Mouse (Mus musculus): ENCODE data around the gene Sobp. TPM values are rescaled to one million over a fixed set of nuclear protein-coding genes. Genes with fewer than 3 reads are reported as not detected.

Gene Sobp
- polyA plus RNA-seq, 1 experiment: 14.7 TPM

GRCm38 (mm10) chr10:43001433-43001832, 172.9 kb downstream of the Sobp start:
- Histone ChIP-seq H3K4me3 (replicated peaks; ENCODE audit: insufficient read depth, low read depth, low read length) (no peak overlapping the region), H3K27ac (ENCODE audit: insufficient read depth, low read length) (no peak overlapping the region), H3K4me1 (ENCODE audit: control insufficient read depth, insufficient read depth, low read length) (no peaks in the 10 kb centered on the region), H3K27me3 (ENCODE audit: control insufficient read depth, insufficient read depth, low read length) (no peaks in the 10 kb centered on the region)
- TF ChIP-seq POLR2A (IDR thresholded peaks at IDR 0.05; ENCODE audit: borderline replicate concordance, insufficient read depth, low read length) (no peak), CTCF (IDR thresholded peaks at IDR 0.05; ENCODE audit: borderline replicate concordance, insufficient read depth, low read depth, low read length) (no peak)
- 85% methylated on average over 3 of the region's 3 CpGs for WGBS
- DNase-seq: no peak

DNA sequence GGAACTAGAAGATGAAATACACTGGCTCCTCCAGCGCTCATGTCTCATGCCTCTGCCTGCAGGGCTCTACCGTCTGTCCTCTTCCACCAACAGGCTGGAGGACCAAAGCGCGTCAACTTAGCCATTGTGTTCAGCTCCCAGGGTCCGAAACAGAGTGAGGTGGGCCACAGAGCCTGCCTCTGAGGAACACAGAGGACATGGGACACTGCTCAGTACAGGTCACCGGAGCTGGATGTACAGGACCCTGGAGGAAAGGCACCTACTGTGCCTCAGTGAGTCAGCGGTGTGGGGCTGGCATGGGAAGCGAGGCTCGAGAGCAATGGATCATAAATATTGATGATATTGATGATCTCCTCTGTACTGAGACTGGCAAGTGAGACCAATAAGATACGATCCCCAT, 175.0 kb downstream of the Sobp start:
- H3K4me3 ChIP-seq (replicated peaks; ENCODE audit: insufficient read depth, low read depth, low read length): no peak overlapping the region
- DNase-seq: no peak
- TF ChIP-seq POLR2A (IDR thresholded peaks at IDR 0.05; ENCODE audit: borderline replicate concordance, insufficient read depth, low read length) (no peak), CTCF (IDR thresholded peaks at IDR 0.05; ENCODE audit: borderline replicate concordance, insufficient read depth, low read depth, low read length) (no peak)
- no peaks in the 10 kb centered on the region for H3K27me3 ChIP-seq (ENCODE audit: control insufficient read depth, insufficient read depth, low read length)
- H3K27ac ChIP-seq (ENCODE audit: insufficient read depth, low read length): no peak overlapping the region
- 88% methylated on average over 10 of the region's 10 CpGs for WGBS
- H3K4me1 ChIP-seq (ENCODE audit: control insufficient read depth, insufficient read depth, low read length): no peaks in the 10 kb centered on the region

- 63% methylated on average over 2 of the region's 2 CpGs for WGBS
- Histone ChIP-seq H3K27me3 (ENCODE audit: control insufficient read depth, insufficient read depth, low read length) (no peaks in the 10 kb centered on the region), H3K27ac (ENCODE audit: insufficient read depth, low read length) (no peak overlapping the region), H3K4me3 (replicated peaks; ENCODE audit: insufficient read depth, low read depth, low read length) (no peak overlapping the region), H3K4me1 (ENCODE audit: control insufficient read depth, insufficient read depth, low read length) (no peaks in the 10 kb centered on the region; the same call in 1 of the 2 replicates)
- no peak for TF ChIP-seq CTCF (IDR thresholded peaks at IDR 0.05; ENCODE audit: borderline replicate concordance, insufficient read depth, low read depth, low read length)
- TF ChIP-seq POLR2A (IDR thresholded peaks at IDR 0.05; ENCODE audit: borderline replicate concordance, insufficient read depth, low read length): no peak
- no peak for DNase-seq
Observed at GRCm38 (mm10) chr10:42997278-42997677, 177.1 kb downstream of the Sobp start.

DNA sequence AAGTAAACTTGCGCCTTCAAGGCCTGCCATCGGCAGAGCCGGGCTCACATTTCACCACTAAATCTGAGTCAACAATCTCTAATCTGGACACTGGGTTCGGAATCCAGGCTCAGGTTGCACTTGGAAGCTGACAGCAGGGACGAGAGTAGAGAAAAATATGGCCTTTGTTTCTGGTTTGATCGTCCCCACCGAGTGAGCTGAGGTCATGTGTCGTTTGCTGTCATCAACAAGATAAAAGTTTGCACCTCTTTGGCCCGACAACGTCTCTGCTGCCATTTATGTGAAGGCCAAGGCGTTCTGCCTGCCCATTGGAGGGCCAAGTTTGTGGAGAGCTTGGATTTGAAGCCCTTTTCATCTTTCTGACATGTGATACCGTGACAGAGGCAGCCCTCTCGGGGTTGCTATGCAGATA, 178.8 kb downstream of the Sobp start:
- Histone ChIP-seq H3K27me3 (ENCODE audit: control insufficient read depth, insufficient read depth, low read length) (no peaks in the 10 kb centered on the region), H3K4me3 (replicated peaks; ENCODE audit: insufficient read depth, low read depth, low read length) (no peak overlapping the region), H3K27ac (ENCODE audit: insufficient read depth, low read length) (no peak overlapping the region), H3K4me1 (ENCODE audit: control insufficient read depth, insufficient read depth, low read length) (no peaks in the 10 kb centered on the region; the same call in 1 of the 2 replicates)
- TF ChIP-seq CTCF (IDR thresholded peaks at IDR 0.05; ENCODE audit: borderline replicate concordance, insufficient read depth, low read depth, low read length) (no peak), POLR2A (IDR thresholded peaks at IDR 0.05; ENCODE audit: borderline replicate concordance, insufficient read depth, low read length) (no peak)
- whole genome bisulfite sequencing: 82% methylated on average over 13 of the region's 13 CpGs
- no peak for DNase-seq

DNA sequence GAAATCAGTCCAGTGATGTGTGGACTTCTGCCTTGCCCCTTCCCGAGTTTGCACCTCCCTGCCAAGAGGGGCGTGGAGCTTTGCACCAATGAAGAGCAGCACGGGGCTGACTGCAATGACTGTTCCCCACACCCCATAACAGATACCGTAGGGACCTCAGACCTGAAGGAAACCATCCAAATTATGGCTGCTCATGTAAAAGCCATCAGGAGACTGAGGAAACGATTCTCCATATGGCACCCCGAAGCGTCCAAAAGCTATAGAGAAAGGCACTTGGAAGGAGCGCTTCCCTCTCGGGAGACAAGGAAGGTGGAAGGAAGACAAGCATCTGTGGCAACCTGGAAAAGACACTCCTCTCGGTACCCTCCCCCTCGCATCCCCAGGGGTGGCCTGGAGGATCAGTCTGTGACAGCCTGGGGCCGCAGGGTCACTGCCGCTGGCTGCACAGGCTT, 180.0 kb downstream of the Sobp start:
- TF ChIP-seq CTCF (IDR thresholded peaks at IDR 0.05; ENCODE audit: borderline replicate concordance, insufficient read depth, low read depth, low read length): no peak
- Histone ChIP-seq H3K27ac (ENCODE audit: insufficient read depth, low read length) (no peak overlapping the region), H3K4me1 (ENCODE audit: control insufficient read depth, insufficient read depth, low read length) (no peaks in the 10 kb centered on the region; the same call in 1 of the 2 replicates), H3K4me3 (replicated peaks; ENCODE audit: insufficient read depth, low read depth, low read length) (peak overlapping the region; percentile 33), H3K27me3 (ENCODE audit: control insufficient read depth, insufficient read depth, low read length) (no peaks in the 10 kb centered on the region)
- DNase-seq: peak; percentile 39 to 44
- WGBS: 6% methylated on average over 13 of the region's 13 CpGs

DNA sequence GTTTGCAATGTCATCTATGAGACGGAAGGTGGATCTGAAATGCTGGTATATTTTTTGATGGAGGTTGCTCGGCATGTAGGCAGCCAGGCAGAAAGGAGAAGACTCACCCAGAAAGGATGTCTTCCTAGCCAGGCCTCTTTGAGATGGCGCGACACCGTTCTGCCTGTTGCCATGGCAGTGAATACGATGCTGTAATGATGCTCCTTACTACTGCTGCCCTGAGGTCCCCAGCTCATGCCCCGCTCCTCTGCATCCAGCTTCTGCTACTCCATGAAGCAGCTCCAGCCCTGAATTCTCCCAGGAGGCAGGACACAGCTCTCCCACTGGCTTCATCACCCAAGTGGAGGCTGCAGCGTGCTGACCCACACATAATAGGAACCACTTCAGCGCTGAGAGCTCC, 183.3 kb downstream of the Sobp start:
- H3K4me1 ChIP-seq (ENCODE audit: control insufficient read depth, insufficient read depth, low read length): no peaks in the 10 kb centered on the region; the same call in 1 of the 2 replicates
- no peak for DNase-seq
- 66% methylated on average over 9 of the region's 9 CpGs for WGBS
- no peaks in the 10 kb centered on the region for H3K27me3 ChIP-seq (ENCODE audit: control insufficient read depth, insufficient read depth, low read length)
- no peak overlapping the region for H3K27ac ChIP-seq (ENCODE audit: insufficient read depth, low read length)
- TF ChIP-seq CTCF (IDR thresholded peaks at IDR 0.05; ENCODE audit: borderline replicate concordance, insufficient read depth, low read depth, low read length): no peak
- no peak for TF ChIP-seq POLR2A (IDR thresholded peaks at IDR 0.05; ENCODE audit: borderline replicate concordance, insufficient read depth, low read length)
- H3K4me3 ChIP-seq (replicated peaks; ENCODE audit: insufficient read depth, low read depth, low read length): no peak overlapping the region

DNA sequence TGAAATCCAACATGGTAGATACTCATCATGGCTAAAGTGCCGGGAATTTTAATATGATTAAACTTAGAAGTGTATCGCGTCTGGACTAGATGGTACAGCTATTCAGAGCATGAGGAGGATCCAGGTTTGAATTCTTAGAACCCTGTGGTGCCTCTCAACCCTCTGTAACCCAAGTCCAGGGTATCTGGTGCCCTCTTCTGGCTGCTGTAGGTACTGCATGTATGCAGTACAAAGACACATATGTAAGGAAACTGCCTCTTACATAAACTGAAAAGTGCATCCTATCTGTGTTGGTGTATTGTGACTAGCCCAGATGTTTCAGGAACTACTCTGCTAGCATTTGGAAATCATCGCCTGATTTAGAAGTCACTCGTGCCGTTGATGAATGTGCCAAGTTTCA, 184.4 kb downstream of the Sobp start:
- 32% methylated on average over 6 of the region's 6 CpGs for WGBS
- Histone ChIP-seq H3K4me1 (ENCODE audit: control insufficient read depth, insufficient read depth, low read length) (no peaks in the 10 kb centered on the region; the same call in 1 of the 2 replicates), H3K27me3 (ENCODE audit: control insufficient read depth, insufficient read depth, low read length) (no peaks in the 10 kb centered on the region), H3K4me3 (replicated peaks; ENCODE audit: insufficient read depth, low read depth, low read length) (no peak overlapping the region), H3K27ac (ENCODE audit: insufficient read depth, low read length) (no peak overlapping the region)
- peak; percentile 53 to 68 for DNase-seq
- TF ChIP-seq POLR2A (IDR thresholded peaks at IDR 0.05; ENCODE audit: borderline replicate concordance, insufficient read depth, low read length) (no peak), CTCF (IDR thresholded peaks at IDR 0.05; ENCODE audit: borderline replicate concordance, insufficient read depth, low read depth, low read length) (peak; percentile 78)

GRCm38 (mm10) chr10:42988627-42989026, 185.7 kb downstream of the Sobp start:
- DNase-seq: no peak
- 71% methylated on average over 15 of the region's 15 CpGs for WGBS

More at GRCm38 (mm10) chr10:42988627-42989026, 185.7 kb downstream of the Sobp start:
- no peaks in the 10 kb centered on the region for H3K4me1 ChIP-seq (ENCODE audit: control insufficient read depth, insufficient read depth, low read length)
- TF ChIP-seq CTCF (IDR thresholded peaks at IDR 0.05; ENCODE audit: borderline replicate concordance, insufficient read depth, low read depth, low read length): no peak
- TF ChIP-seq POLR2A (IDR thresholded peaks at IDR 0.05; ENCODE audit: borderline replicate concordance, insufficient read depth, low read length): no peak
- H3K27me3 ChIP-seq (ENCODE audit: control insufficient read depth, insufficient read depth, low read length): no peaks in the 10 kb centered on the region
- H3K4me3 ChIP-seq (replicated peaks; ENCODE audit: insufficient read depth, low read depth, low read length): no peak overlapping the region
- no peak overlapping the region for H3K27ac ChIP-seq (ENCODE audit: insufficient read depth, low read length)

Data from cerebellum, adult 2 months (tissue).